Mouse (Mus musculus) layer of hippocampus, postnatal 14 days (tissue): ENCODE results near the gene Gm49337. TPM values are rescaled to one million over a fixed set of nuclear protein-coding genes. Genes with fewer than 3 reads are reported as not detected.
"Not testable (repeated sequence)": the region's sequence is repeated elsewhere in the genome, so short reads cannot be mapped to it uniquely, and the experiment has no call there.

Experiments
- DNase-seq, 2 experiments: peaks; one replicate each; pipeline ENCODE4 v3.0.0; 2021 to 2022; ENCODE audit warnings: low spot score in 2 of 2, mixed read lengths in 1 of 2
- total RNA-seq, 2 experiments: library from RNA; stranded (reverse); gene quantifications; 2 replicates each; pipeline ENCODE4 v1.2.3; 2021

The Gm49337 gene
- total RNA-seq, 2 experiments from 2014 or later = 1.4 TPM; not detected in 1

DNA sequence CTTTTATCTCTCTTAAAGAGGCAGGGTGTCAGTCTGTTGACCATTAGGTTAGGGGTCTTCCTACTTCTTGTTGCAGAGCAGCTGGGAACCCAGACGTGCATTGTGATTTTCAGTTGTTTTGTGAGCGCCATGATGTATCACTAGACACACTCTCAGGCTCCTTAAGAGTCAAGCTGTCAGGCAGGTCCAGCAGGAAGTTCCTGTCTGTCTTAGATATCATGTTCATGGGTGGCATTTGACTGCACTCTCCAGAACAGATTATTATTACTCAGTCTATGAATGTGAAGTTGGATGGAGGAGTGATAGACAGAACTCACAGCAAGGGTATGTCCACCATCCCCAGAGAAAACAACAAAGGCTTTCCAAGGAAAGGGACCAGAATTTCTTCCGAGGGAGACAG is 31.2 kb downstream of the Gm49337 start:
- DNase-seq = no peak

- DNase-seq = no peak
Observed at GRCm38 (mm10) chr4:116206531-116206930, 33.3 kb downstream of the Gm49337 start.

DNA sequence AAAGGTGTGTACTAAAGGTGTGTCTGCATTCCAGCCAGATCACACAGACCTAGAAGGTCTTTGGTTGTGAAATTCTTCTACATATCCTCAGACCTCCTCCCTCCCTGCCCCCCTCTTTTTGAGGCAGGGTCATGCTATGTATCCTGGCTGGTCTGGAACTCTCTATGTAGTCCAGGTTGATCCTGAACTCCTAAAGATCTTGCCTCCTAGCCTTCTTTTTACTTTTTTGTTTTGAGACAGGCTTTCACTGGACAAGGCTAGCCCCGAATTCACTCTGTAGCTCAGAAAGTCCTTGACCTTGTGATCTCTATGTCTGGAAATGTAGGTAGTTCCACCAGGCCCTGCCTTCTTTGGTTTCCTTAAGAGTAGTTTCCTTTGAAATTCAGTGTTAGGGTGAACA is 35.7 kb downstream of the Gm49337 start:
- no peak for DNase-seq

- DNase-seq = no peak
Observed at GRCm38 (mm10) chr4:116215895-116216605, 42.9 kb downstream of the Gm49337 start.

GRCm38 (mm10) chr4:116217046-116217445 is 43.9 kb downstream of the Gm49337 start:
- peak in 1 of 2 experiments; percentile 15 for DNase-seq

GRCm38 (mm10) chr4:116217661-116218060 is 44.5 kb downstream of the Gm49337 start:
- DNase-seq = not testable (repeated sequence)

DNA sequence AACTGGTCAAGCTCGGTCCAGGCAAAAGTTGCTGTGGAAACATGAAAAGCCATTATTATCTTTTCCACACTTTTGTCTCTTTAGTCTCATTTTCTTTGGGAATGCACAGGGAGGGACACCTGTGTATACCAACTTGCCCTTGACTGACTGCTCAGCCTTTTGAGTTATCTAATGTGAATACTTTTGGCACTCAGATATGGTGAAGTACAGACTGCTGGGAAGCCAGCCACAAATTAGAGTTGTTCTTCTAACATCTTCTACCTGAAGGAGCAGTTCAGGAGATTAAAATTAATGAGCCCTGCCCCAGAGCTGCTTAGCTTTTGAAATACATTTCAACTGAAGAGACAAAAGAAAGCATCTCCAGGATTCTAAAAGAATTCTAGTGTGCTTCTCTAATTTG is 45.9 kb downstream of the Gm49337 start:
- DNase-seq = no peak

GRCm38 (mm10) chr4:116220071-116220650 is 47.0 kb downstream of the Gm49337 start:
- no peak for DNase-seq

GRCm38 (mm10) chr4:116220780-116221139 is 47.6 kb downstream of the Gm49337 start:
- DNase-seq = no peak

DNA sequence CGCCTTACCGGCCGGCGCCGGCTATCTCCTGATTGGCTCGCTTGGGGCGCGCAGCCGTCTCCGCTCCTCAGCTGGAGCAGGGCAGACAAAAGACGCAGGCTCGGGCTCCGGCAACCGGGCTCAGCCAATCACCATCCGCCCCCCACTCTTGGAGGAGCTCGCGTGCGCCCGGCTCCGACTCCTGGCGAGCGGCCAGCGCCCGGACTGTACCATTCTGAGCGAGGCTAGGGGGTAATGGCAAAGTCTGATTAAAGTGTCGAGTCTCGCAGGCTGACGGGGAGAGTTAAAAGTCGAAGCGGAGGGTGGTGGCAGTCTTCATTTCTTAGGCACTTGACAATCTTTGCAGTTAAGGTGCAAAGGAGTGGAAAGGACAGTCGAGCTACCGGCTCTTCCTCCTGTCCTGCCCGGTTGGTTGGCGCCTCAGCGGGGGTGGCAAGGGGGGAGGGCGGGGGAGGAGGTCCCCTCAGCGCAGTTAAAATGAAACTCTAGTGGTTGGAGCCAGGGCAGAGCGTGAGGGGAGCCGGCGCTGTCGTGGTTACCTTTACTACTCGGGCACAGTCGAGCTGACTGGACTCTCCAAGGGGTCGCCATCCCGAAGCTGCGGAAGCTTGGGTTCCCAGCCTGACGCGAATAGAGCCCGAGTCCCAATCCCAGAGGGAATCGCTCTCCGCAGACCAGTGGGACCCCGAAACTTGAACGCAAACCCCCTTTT is 48.1 kb downstream of the Gm49337 start, which contains the start of gene Pik3r3:
Gene Pik3r3, plus strand, starts transcription at position 479 of the 712 bp plus-strand sequence.
- DNase-seq = peak; percentile 98 to 99

GRCm38 (mm10) chr4:116221996-116222842 is 49.0 kb downstream of the Gm49337 start:
- peak in 1 of 2 experiments; percentile 12 for DNase-seq

- no peak for DNase-seq
Observed at GRCm38 (mm10) chr4:116222843-116223119, 49.6 kb downstream of the Gm49337 start.

- no peak for DNase-seq
Observed at GRCm38 (mm10) chr4:116243377-116243776, 70.2 kb downstream of the Gm49337 start.

DNA sequence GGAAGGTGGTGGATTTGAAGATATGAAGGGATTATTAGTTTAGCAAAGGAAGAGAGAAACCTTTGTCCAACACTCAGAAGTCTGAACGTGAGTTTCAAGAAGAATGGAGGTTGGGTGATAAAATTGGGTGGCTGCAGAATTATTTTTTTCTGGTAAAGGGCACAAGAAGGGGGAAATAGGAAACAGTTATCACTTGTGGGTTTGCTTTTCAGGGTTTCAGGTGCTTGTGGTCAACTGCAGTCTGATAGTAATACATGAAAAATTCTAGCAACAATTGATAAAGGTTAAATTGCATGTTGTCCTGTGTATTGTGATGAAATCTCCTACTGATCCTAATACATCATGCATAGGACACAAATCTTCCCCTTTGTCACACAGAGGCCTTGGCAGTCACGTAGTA is 71.1 kb downstream of the Gm49337 start:
- DNase-seq = no peak

DNA sequence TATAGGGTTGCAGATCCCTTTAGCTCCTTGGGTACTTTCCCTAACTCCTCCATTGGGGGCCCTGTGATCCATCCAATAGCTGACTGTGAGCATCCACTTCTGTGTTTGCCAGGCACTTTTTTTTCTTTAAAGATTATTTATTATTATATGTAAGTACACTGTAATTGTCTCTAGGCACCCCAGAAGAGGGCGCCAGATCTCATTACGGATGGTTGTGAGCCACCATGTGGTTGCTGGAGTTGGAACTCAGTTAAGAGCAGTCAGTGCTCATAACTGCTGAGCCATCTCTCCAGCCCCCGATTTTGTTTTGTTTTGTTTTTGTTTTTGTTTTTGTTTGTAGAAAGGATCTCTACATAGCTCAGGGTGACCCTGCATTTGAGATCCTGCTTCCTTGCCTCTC is 72.7 kb downstream of the Gm49337 start:
- not testable (repeated sequence) for DNase-seq

GRCm38 (mm10) chr4:116249986-116250385 is 76.8 kb downstream of the Gm49337 start:
- DNase-seq = no peak

GRCm38 (mm10) chr4:116268220-116268619 is 95.0 kb downstream of the Gm49337 start:
- DNase-seq = no peak

GRCm38 (mm10) chr4:116282211-116282610 is 109.0 kb downstream of the Gm49337 start:
- peak in 1 of 2 experiments; percentile 26 for DNase-seq

GRCm38 (mm10) chr4:116291561-116291960 is 118.4 kb downstream of the Gm49337 start:
- DNase-seq = no peak

DNA sequence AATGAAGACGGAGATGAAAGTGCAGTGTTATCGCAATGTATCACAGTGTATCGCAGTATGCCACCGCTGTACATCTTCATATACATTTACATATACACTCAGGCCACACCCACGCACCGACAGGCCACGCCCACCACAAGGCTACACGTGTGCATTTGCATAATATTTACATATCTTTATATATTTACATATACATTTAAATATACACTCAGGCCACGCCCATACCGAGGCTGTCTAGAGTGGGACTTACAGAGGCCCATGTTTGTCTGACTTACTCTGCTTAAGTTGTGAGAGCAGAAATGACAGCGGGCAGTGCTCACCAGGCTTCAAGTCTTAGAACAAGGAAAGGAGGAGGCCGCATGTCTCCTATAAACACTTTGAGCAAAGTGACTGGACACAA is 120.1 kb downstream of the Gm49337 start:
- DNase-seq = no peak

GRCm38 (mm10) chr4:116300878-116301355 is 127.7 kb downstream of the Gm49337 start:
- no peak for DNase-seq
